Mouse (Mus musculus) heart, postnatal 14 days (tissue): ENCODE measurements around the gene Insc. TPM values are rescaled to one million over a fixed set of nuclear protein-coding genes. Genes with fewer than 3 reads are reported as not detected.

ENCODE experiments used
- DNase-seq, 2 experiments: peaks; one replicate each; pipeline ENCODE4 v3.0.0; 2021 to 2022
- intact Hi-C: fragments of 180-260 bp; cut with DNase I; formaldehyde crosslinking; loops from one replicate; pipeline ENCODE4 v1.15.1; 2025
- total RNA-seq, 2 experiments: library from RNA; stranded (reverse); gene quantifications; 2 replicates each; pipeline ENCODE4 v1.2.3; 2021

The Insc gene
- total RNA-seq, 2 experiments from 2014 or later, result 0.74 to 0.83 TPM

DNA sequence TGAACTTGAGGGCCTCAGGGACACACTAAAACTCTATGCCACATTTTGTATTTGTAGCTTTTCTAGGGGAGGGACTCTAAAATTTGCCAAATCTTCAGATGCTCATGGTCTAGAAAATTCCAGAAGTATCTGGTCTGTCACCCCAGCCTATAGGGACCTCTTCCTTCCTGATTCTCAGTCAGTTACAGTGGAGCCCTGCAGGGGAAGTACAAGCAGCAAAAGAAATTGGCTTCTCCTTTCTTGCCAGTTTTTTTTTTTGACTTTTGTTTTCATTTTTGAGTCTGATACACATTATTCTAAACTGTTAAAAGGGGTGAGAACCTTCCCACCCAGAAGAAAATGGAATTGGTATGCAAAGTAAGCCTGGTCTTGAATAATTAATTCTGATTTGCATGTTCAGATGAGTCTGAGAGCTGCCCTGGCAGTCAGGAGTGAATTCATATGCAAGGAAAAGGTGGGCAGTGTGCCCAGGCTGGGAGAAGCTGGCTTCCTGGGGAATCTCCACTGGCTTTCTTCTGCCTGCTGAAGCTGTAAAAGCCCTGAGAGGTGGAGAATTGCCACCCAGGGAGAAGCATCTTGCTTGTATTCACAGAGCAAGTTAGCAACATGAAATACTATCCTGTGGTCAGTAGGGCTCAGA is 149.2 kb downstream of the Insc start:
- intact Hi-C loops, result no loop called here
- DNase-seq, result peak; percentile 14 to 25

DNA sequence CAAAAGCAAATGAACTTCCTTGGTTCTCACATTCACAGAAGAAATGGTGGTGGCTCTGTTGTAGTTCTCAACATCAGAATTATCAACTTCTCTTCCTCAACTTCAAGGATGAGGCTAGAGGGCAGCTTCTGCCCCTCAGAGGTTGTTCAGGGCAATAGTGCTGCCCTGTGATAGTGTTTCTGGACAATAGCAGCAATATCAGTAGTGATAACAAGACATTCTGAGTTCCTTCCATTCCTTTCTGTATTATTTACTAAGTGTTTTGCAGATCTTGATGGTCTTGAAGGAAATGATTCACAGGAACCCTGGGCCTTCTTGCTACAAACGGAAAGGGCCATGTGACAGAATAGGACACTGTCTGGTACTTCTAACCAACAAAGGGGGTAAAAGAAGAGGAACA is 150.4 kb downstream of the Insc start:
- no peak for DNase-seq
- intact Hi-C loops, result no loop called here

DNA sequence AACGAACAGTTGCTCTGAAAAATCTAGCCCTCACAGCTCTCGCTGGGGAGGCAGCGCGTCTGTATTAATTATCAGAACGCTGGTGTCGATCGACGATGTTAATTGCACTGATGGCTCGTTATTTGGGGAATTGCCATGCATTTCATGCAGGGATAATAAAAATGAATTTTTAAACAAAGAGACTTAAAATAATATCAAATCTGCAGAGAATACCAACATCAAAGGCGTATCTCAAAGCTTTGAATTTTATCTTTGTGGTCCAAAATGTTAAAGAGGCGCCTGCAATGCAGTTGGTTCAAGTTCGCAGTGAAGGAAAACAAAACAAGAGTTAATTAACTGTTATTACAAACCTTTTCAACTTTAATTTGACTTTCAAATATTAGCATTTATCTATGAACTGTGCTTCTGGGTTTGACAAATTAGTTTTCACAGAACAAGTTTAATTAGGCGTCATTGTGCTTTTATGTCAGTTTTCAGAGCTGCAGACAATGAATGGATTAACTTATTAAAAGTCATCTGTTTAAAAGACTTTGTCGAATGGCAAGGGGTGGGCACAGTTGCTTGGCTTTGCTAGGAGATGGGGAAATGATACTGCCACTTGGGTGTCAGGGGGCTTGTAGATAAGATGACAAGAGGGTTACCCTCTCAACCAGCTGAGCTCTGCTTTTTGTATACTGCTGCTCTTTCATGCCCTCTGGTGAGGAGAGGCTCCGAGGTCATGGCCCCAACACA is 153.6 kb downstream of the Insc start:
- DNase-seq, result no peak
- intact Hi-C loops, result no loop called here

Other genes starting within 250 kb of the Insc start
- gene Cyp2r1, start 180.7 kb upstream of the Insc start, total RNA-seq, result under 1 TPM; 0.43 to 0.78 TPM
- not detected for gene Calca, start 107.3 kb upstream of the Insc start, total RNA-seq
- gene Calcb, start 25.1 kb upstream of the Insc start, total RNA-seq, result under 1 TPM; 0.54 to 0.79 TPM